Mouse (Mus musculus) CH12.LX (cell line): Measurements from ENCODE around the gene 5830473C10Rik. TPM values are rescaled to one million over a fixed set of nuclear protein-coding genes. Genes with fewer than 3 reads are reported as not detected.
A peak's percentile ranks its signal among the peaks of the same experiment; 100 is the strongest.

Source experiments
- DNase-seq: peaks from one replicate; pipeline ENCODE4 v3.0.0-alpha.2; 2013; ENCODE audit errors: extremely low read depth
- H3K27ac ChIP-seq: 2 replicates; pipeline ENCODE4 v1.5.1; 2012; ENCODE audit warnings: low read depth, mild to moderate bottlenecking, control low read depth, moderate library complexity; ENCODE audit not compliant: insufficient read depth
- H3K27me3 ChIP-seq: replicated peaks from 2 replicates; pipeline ENCODE3; 2012; ENCODE audit warnings: inconsistent platforms
- H3K36me3 ChIP-seq, 2 experiments: replicated peaks in 1 of 2; 2 replicates each; pipeline versions ENCODE3 to v1.6.1; 2012; ENCODE audit warnings: inconsistent platforms in 1 of 2, low read length in 1 of 2, mild to moderate bottlenecking in 1 of 2, mixed read lengths in 1 of 2, moderate library complexity in 1 of 2; ENCODE audit not compliant: control insufficient read depth in 1 of 2, insufficient read depth in 1 of 2
- H3K4me1 ChIP-seq, 2 experiments: 2 replicates each; pipeline ENCODE4 v1.6.1; 2012; ENCODE audit warnings: inconsistent platforms in 1 of 2, moderate library complexity in 1 of 2; ENCODE audit not compliant: insufficient read depth in 2 of 2, control insufficient read depth in 1 of 2
- H3K4me2 ChIP-seq: 2 replicates; pipeline ENCODE4 v1.6.1; 2012; ENCODE audit warnings: low read depth, mild to moderate bottlenecking, control low read depth; ENCODE audit not compliant: poor library complexity, insufficient read depth, severe bottlenecking
- H3K4me3 ChIP-seq, 3 experiments: fragments of 150-350 bp in 1 of 3; sonication (generic) in 1 of 3; replicated peaks in 1 of 3; 2 replicates each; pipeline versions ENCODE3 to v1.5.1; 2011 to 2012; ENCODE audit warnings: low read depth in 2 of 3, low read length in 2 of 3, mild to moderate bottlenecking in 2 of 3, moderate library complexity in 2 of 3, control low read depth in 1 of 3, improper control_type of control experiment in 1 of 3, inconsistent platforms in 1 of 3, mixed read lengths in 1 of 3; ENCODE audit not compliant: poor library complexity in 1 of 3
- H3K79me2 ChIP-seq: replicated peaks from 2 replicates; pipeline ENCODE4 v1.6.1; 2012; ENCODE audit warnings: mild to moderate bottlenecking, moderate library complexity; ENCODE audit not compliant: control insufficient read depth, poor library complexity, insufficient read depth, severe bottlenecking; ENCODE audit errors: extremely low read depth
- H3K9ac ChIP-seq: 2 replicates; pipeline ENCODE4 v1.6.1; 2012; ENCODE audit warnings: low read depth, mild to moderate bottlenecking, control low read depth, moderate library complexity; ENCODE audit not compliant: insufficient read depth
- H3K9me3 ChIP-seq: replicated peaks from 2 replicates; pipeline ENCODE3; 2012; ENCODE audit warnings: low read length, inconsistent platforms, mixed read lengths
- CHD2 ChIP-seq: IDR thresholded peaks from 2 replicates; pipeline ENCODE4 v1.6.1; 2011; ENCODE audit warnings: low read length, improper control_type of control experiment
- CTCF ChIP-seq, 2 experiments: IDR thresholded peaks in 1 of 2; conservative IDR thresholded peaks in 1 of 2; 2 replicates each; pipeline ENCODE4 v1.5.1; 2011 to 2012; ENCODE audit warnings: low read depth in 2 of 2, low read length in 2 of 2, improper control_type of control experiment in 1 of 2, inconsistent platforms in 1 of 2, mild to moderate bottlenecking in 1 of 2, moderate library complexity in 1 of 2
- E2F4 ChIP-seq: IDR thresholded peaks from 2 replicates; pipeline ENCODE4 v1.6.1; 2011; ENCODE audit warnings: low read depth, low read length, improper control_type of control experiment; ENCODE audit not compliant: insufficient replicate concordance
- ELF1 ChIP-seq: IDR thresholded peaks from 2 replicates; pipeline ENCODE4 v1.6.1; 2014; ENCODE audit warnings: low read depth, mild to moderate bottlenecking, inconsistent platforms, low read length, improper control_type of control experiment
- ETS1 ChIP-seq: conservative IDR thresholded peaks from 2 replicates; pipeline ENCODE4 v1.6.1; 2012; ENCODE audit warnings: low read depth, mild to moderate bottlenecking, inconsistent platforms, low read length, improper control_type of control experiment, moderate library complexity
- GABPA ChIP-seq: IDR thresholded peaks from 2 replicates; pipeline ENCODE4 v1.6.1; 2012; ENCODE audit warnings: low read depth, low read length, improper control_type of control experiment, inconsistent platforms; ENCODE audit not compliant: insufficient replicate concordance
- JUND ChIP-seq: conservative IDR thresholded peaks from 2 replicates; pipeline ENCODE4 v1.6.1; 2011; ENCODE audit warnings: low read depth, low read length, improper control_type of control experiment
- MAFK ChIP-seq: IDR thresholded peaks from 2 replicates; pipeline ENCODE4 v1.6.1; 2011; ENCODE audit warnings: low read length, improper control_type of control experiment; ENCODE audit not compliant: insufficient replicate concordance
- MAX ChIP-seq: IDR thresholded peaks from 2 replicates; pipeline ENCODE4 v1.6.1; 2011; ENCODE audit warnings: low read length, improper control_type of control experiment
- MAZ ChIP-seq: IDR thresholded peaks from 2 replicates; pipeline ENCODE4 v1.6.1; 2012; ENCODE audit warnings: low read depth, mild to moderate bottlenecking, inconsistent platforms, low read length, improper control_type of control experiment, moderate library complexity
- NELFE ChIP-seq: IDR thresholded peaks from 2 replicates; pipeline ENCODE4 v1.6.1; 2011; ENCODE audit warnings: low read depth, low read length, improper control_type of control experiment
- NRF1 ChIP-seq: IDR thresholded peaks from 2 replicates; pipeline ENCODE4 v1.6.1; 2014; ENCODE audit warnings: low read depth, mild to moderate bottlenecking, inconsistent platforms, low read length, improper control_type of control experiment, moderate library complexity
- PAX5 ChIP-seq: IDR thresholded peaks from 2 replicates; pipeline ENCODE4 v1.6.1; 2012; ENCODE audit warnings: low read length, inconsistent platforms, mixed read lengths
- POLR2A ChIP-seq: IDR thresholded peaks from 2 replicates; pipeline ENCODE4 v1.6.1; 2011; ENCODE audit warnings: low read depth, mild to moderate bottlenecking, improper control_type of control experiment, low read length
- POLR2AphosphoS2 ChIP-seq: IDR thresholded peaks from 2 replicates; pipeline ENCODE4 v1.6.1; 2011; ENCODE audit warnings: low read depth, low read length, improper control_type of control experiment
- RAD21 ChIP-seq: IDR thresholded peaks from 2 replicates; pipeline ENCODE4 v1.6.1; 2011; ENCODE audit warnings: low read depth, mild to moderate bottlenecking, low read length, improper control_type of control experiment, moderate library complexity
- SMC3 ChIP-seq: IDR thresholded peaks from 2 replicates; pipeline ENCODE4 v1.6.1; 2011; ENCODE audit warnings: low read depth, low read length, improper control_type of control experiment
- TBP ChIP-seq: conservative IDR thresholded peaks from 2 replicates; pipeline ENCODE4 v1.6.1; 2011; ENCODE audit warnings: low read depth, low read length, improper control_type of control experiment
- TCF12 ChIP-seq: IDR thresholded peaks from 2 replicates; pipeline ENCODE4 v1.6.1; 2014; ENCODE audit warnings: low read depth, mild to moderate bottlenecking, inconsistent platforms, low read length, improper control_type of control experiment
- USF1 ChIP-seq: IDR thresholded peaks from 2 replicates; pipeline ENCODE4 v1.6.1; 2014; ENCODE audit warnings: low read depth, mild to moderate bottlenecking, inconsistent platforms, low read length, improper control_type of control experiment
- USF2 ChIP-seq: conservative IDR thresholded peaks from 2 replicates; pipeline ENCODE4 v1.6.1; 2011; ENCODE audit warnings: low read depth, low read length, improper control_type of control experiment
- ZC3H11A ChIP-seq: IDR thresholded peaks from 2 replicates; pipeline ENCODE4 v1.6.1; 2012; ENCODE audit warnings: low read depth, mild to moderate bottlenecking, inconsistent platforms, low read length, improper control_type of control experiment
- ZKSCAN1 ChIP-seq: IDR thresholded peaks from 2 replicates; pipeline ENCODE4 v1.6.1; 2012; ENCODE audit warnings: low read depth, inconsistent platforms, low read length, improper control_type of control experiment, borderline replicate concordance
- ZMIZ1 ChIP-seq: IDR thresholded peaks from 2 replicates; pipeline ENCODE4 v1.6.1; 2012; ENCODE audit warnings: low read depth, mild to moderate bottlenecking, inconsistent platforms, low read length, improper control_type of control experiment
- dilution Hi-C: fragments of 300-500 bp; cut with MboI; formaldehyde crosslinking; loops from 2 replicates; pipeline ENCODE4 v1.14.3; 2020; ENCODE audit warnings: low sequenced_read_pairs; ENCODE audit not compliant: extremely low pct_unique_long_range_greater_than_20kb, extremely low pct_ligation_motif_present
- in situ Hi-C: fragments of 300-500 bp; cut with MboI; formaldehyde crosslinking; loops from 3 replicates; pipeline ENCODE4 v1.14.3; 2019; ENCODE audit warnings: low sequenced_read_pairs, low pct_ligation_motif_present, low pct_unique_long_range_greater_than_20kb, mixed read lengths
- polyA plus RNA-seq: library from polyadenylated mRNA; unstranded; fragments of >175 nt; gene quantifications from 2 replicates; pipeline ENCODE4 v1.2.1, GENCODE M21; 2012; ENCODE audit warnings: low read depth; ENCODE audit not compliant: insufficient read length
- total RNA-seq, 2 experiments: library from RNA; depleted of rRNA; stranded (reverse); fragments of 300-350 nt in 1 of 2; fragments of >200 nt in 1 of 2; gene quantifications; 2 replicates each; pipeline ENCODE4 v1.2.3; 2012 to 2014

Gene 5830473C10Rik
- total and polyA plus RNA-seq, 3 experiments: 0.83 to 3.8 (median 2.0) TPM

GRCm38 (mm10) chr5:90588708-90589595, 28.0 kb downstream of the 5830473C10Rik start (continued):
- TF ChIP-seq NELFE (no peak), USF2 (no peak), ELF1 (no peak), CHD2 (no peak), SMC3 (peak; percentile 66), RAD21 (peak; percentile 80), TBP (no peak), POLR2A (no peak), USF1 (no peak), PAX5 (no peak), MAZ (no peak)

GRCm38 (mm10) chr5:90590676-90591075, 29.8 kb downstream of the 5830473C10Rik start:
- H3K4me2 ChIP-seq: no peak overlapping the region
- H3K36me3 ChIP-seq: peaks cover 0 to 35% of the 10 kb centered on the region in 2 experiments
- H3K9ac ChIP-seq: no peak overlapping the region
- dilution Hi-C loops (no loop called here), in situ Hi-C loops (no loop called here)
- TF ChIP-seq ETS1 (no peak), POLR2AphosphoS2 (no peak), ZMIZ1 (no peak), CTCF (conservative IDR thresholded peaks at IDR 0.05 in 1 of 2, IDR thresholded peaks at IDR 0.05 in 1 of 2; ENCODE audit: low read depth in 2 of 2, low read length in 2 of 2) (no peak), RAD21 (no peak), NRF1 (no peak), TBP (no peak), E2F4 (no peak), ZKSCAN1 (no peak), JUND (no peak), PAX5 (no peak), MAFK (no peak), MAX (no peak), GABPA (no peak), ZC3H11A (no peak), TCF12 (no peak)
- H3K4me1 ChIP-seq: peaks cover 9 to 39% of the 10 kb centered on the region in 2 experiments
- DNase-seq: no peak
- H3K79me2 ChIP-seq: no peaks in the 10 kb centered on the region
- H3K4me3 ChIP-seq: no peak overlapping the region
- no peaks in the 10 kb centered on the region for H3K9me3 ChIP-seq
- H3K27ac ChIP-seq: no peak overlapping the region
- H3K27me3 ChIP-seq: no peaks in the 10 kb centered on the region
